Mouse (Mus musculus): Measurements from ENCODE around the gene Gm45233.
A peak's percentile ranks its signal among the peaks of the same experiment; 100 is the strongest.

Gene Gm45233

DNA sequence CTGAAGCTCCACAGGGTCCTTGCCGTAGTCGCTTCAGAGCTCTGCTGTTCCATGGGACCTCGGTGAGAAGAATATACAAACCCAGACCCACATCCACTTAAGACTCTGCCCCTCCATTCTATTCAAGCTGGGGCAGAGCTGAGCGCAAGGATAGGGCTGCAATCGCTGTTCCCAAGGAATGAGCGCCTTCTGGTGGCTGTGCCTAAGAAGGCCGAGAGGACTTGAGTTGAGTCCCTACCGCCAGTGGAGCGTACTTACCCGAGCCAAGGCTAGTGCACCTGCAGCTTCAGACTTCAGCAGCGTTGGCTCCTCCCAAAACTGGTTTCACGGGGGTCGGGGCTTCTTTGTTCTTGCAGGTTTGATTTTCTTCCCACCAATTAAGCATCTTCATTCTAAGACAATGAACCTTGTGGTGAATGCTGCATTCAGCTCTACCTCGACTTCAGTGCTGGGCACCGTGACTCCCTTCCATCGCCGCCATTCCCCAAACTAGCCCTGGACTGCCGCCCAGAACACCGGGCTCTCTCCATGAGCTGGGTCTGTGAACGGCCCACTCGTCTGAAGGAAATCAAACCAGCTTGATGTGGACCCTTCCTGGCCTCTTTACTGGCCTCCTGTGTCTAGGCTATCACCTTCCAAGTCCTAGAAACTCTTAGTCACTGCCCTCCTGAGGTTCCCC, 51.6 kb downstream of the Gm45233 start:
- peak; percentile 20 for DNase-seq (ENCODE audit: low spot score)

DNA sequence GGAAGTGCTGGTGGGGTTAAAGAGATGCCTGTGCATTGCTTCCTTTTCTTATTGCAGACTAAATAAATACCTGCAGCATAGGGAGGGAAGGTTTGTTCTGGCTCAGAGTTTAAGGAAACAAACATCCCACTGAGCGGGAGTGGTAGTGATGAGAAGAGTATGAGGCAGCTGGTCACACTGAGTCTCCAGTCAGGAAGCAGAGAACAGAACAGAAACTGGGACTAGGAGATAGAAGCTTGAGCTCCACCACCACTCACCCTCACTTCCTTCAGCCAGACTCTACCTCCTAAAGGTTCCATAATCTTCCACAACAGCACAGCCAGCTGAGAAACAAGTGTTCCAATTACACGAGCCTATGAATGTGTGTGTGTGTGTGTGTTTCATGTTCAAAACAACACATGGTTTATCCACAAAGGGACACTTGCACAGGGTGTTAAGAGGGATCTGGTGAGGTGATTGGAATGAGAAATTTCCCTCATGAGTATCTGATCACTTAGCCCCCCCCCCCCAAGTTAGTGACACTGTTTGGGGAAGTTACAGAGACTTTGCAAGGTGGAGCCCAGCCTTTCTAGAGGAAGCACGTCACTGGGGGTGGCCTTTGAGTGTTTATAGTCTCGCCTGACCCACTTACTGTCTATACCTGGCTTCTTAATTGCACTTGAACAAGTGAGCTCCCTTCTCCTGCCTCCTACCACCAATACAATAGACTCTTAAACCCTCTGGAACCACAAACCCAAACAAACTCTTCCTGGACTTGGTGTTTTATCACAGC, 68.0 kb downstream of the Gm45233 start:
- DNase-seq (ENCODE audit: low spot score), result no peak

DNA sequence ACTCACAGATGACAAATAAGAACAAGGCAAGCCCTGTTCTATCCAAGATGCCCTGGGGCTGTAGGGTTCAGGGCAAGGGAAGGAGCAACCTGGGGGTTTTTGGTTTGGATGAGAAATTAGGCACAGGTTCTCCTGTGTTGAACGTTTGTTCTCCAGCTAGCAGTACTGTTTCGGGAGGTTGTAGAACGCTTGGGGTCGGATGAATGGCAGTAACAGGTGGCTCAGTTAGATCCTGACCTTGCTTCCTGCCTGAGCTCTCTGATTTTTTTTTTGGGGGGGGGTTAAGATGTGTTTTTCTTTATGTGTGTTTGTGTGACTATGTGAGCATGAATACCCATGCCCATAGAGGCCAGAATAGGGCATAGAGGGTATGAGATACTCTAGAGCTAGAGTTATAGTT, 68.6 kb downstream of the Gm45233 start:
- DNase-seq (ENCODE audit: low spot score), result no peak

Measured in ovary, postnatal 36 days (tissue).